Mouse (Mus musculus) WW6 (cell line): ENCODE results near the gene Tac1.
"Not testable (repeated sequence)": the region's sequence is repeated elsewhere in the genome, so short reads cannot be mapped to it uniquely, and the experiment has no call there.

Experiments used
- DNase-seq: peaks from one replicate; pipeline ENCODE4 v3.0.0-alpha.2; 2013; ENCODE audit warnings: low read depth, low spot score

Gene Tac1

DNA sequence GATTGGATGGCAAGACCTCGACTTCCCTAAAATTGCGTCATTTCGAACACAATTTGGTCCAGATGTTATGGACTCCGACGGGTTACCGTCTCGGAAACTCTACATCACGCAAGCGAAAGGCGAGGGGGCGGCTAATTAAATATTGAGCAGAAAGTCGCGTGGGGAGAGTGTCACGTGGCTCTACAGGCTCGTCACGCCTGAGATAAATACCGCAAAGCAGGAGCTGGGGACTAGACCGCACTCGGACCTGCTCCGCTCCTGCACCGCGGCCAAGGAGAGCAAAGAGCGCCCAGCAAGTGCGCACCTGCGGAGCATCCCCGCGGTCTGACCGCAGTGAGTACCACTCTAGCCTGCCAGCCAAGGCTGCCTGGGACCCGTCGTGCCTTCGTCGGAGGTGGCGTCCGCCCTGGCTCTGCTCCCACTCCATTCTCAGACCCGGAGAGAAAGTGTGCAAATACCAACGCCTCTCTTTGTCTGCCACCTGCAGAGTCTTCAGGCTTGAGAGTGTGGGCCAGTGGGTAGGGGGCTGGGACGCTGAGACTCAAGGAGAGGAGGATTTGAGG lies at the start of gene Tac1:
Gene Tac1 (plus strand): TSS at position 51 of the 563 bp plus-strand sequence.
- DNase-seq: peak; percentile 16

DNA sequence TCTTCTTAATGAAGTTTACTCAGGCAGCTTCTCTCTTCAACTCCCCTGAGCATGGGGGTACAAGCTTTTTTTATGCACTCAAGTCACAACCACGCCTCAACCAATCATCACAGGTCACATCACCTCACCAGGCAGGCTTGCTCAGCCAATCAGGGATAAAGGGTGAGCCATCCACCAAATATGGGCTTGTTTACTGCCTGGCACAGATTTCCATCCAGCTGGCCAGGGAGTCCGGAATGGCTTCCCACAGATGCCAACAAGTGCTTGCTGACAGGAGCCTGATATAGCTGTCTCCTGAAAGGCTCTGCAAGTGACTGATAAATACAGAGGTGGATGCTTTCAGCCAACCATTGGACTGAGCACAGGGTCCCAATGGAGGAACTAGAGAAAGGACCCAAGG lies 11.2 kb upstream of the Tac1 start:
- not testable (repeated sequence) for DNase-seq

DNA sequence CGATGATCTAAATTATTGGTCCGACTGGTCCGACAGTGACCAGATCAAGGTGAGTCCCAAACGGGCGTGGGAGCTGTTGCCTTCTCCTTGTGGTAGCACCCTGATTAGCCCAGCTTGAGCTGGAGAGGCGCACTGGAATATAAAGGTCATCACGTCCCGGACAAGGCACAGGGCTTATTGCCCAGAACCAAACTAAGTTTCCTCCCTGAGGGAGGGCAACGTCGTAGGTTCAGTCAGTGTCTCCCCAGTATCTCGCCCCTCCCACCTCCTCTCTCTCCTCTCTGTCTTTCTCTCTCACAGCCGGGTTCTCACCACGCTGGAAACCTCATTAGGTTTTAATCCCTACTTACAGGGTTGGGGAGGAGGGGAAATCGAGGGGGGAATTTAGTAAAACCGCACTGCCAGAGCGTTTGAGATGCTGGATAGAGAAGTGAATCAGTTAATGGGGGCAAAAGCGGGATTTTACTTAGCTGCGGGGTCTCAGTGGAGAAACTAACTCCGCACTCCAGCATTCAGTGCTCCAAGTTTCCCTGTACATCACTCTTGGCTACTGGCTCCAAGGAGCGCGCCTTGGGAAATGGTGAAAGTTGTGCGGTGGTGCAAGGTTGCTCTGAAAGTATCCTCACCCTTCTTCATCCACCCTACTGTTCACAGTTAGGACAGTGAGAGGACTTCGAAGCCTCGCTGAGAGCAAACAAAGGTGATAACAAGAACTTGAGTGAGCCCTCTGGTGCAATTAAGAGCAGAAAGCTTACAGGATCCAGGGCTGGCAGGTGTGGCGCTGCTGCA lies 1.2 kb downstream of the Tac1 start:
- peak; percentile 4 for DNase-seq

- no peak for DNase-seq
Measured at GRCm38 (mm10) chr6:7558164-7558563, 3.5 kb downstream of the Tac1 start.

- no peak for DNase-seq
Measured at GRCm38 (mm10) chr6:7562524-7562923, 7.8 kb downstream of the Tac1 start.

GRCm38 (mm10) chr6:7564537-7564936 lies 9.9 kb downstream of the Tac1 start:
- no peak for DNase-seq

DNA sequence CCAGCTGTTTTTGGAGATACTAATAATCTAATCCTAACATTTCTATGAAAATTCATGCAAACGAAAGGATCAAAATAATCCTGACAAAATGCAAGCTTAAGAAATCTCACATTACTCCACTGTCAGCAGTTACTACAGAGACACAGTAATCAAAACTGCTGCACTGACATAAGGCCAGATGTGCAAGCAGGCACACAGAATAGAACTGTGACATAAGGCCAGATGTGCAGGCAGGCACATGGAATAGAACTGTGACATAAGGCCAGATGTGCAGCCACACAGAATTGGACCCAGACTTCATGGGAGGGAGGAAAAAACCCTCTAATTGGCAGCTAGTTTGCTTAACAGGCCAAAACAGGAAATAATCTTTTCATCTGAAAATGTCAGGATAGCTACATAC lies 16.5 kb downstream of the Tac1 start:
- no peak for DNase-seq

DNA sequence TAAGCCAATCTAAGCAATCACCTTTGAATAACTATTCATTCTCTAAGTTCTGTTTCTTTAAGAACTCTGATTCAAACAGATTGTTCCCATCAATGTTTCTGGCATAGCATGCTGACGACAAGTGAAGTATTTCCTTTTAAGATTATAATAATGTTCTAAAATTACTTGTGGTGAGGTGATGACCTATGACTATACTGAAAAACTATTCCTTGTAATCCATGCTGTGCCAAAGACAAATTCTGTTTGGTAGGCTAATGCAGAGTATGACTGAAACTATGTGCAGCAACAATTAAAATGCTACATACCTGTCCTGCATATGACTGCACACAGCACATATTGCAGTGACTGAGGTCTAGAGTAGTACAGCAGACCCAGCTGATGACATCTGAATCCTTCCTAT lies 23.4 kb downstream of the Tac1 start:
- DNase-seq: no peak

GRCm38 (mm10) chr6:7594445-7594844 lies 39.8 kb downstream of the Tac1 start:
- DNase-seq: no peak

DNA sequence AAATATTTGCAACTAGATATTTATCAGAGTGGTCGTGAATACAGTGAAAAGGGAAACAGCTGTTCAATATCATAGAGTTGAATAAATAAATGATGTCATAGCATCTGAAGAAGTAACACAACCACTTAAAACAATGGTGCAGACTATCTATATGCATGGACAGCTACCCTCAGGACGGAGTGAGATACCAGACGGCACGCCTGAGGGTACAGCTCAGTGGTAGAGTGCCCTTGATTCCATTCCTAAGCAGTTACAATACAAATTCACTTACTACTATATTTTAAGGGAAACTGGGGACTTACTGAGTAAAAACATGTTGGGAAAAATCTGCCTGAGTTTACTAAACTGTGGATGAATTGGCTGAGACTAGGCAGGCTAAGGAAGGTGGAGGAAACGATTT lies 43.7 kb downstream of the Tac1 start:
- DNase-seq: no peak

GRCm38 (mm10) chr6:7600228-7600627 lies 45.5 kb downstream of the Tac1 start:
- DNase-seq: no peak

- no peak for DNase-seq
Measured at GRCm38 (mm10) chr6:7601353-7602094, 46.8 kb downstream of the Tac1 start.

DNA sequence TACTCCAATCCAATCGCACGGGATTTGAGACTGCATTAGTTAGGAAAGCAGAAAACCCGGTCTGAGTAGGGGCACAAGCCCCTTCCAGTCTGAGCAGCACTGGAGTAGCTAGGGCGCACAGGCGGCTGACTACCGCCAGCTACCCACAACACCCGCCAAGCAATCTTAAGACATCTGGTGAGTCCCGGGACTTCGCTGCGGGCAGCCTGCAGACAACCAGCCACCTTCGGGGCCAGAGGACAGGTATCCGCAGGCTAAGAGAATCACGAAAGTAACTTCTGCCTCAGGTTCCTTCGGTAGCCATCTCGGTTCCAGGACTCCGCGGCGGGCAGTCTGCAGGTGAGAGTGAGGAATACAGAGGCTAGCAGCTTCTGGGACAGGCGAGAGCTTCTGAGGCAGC lies 59.0 kb downstream of the Tac1 start:
- DNase-seq: peak; percentile 20
